Mouse (Mus musculus) CH12.LX (cell line): ENCODE data around the gene Ston2. TPM values are rescaled to one million over a fixed set of nuclear protein-coding genes. Genes with fewer than 3 reads are reported as not detected.

Experiments
- DNase-seq: peaks from one replicate; pipeline ENCODE4 v3.0.0-alpha.2; 2013; ENCODE audit errors: extremely low read depth
- H3K27ac ChIP-seq: 2 replicates; pipeline ENCODE4 v1.5.1; 2012; ENCODE audit warnings: low read depth, mild to moderate bottlenecking, control low read depth, moderate library complexity; ENCODE audit not compliant: insufficient read depth
- H3K27me3 ChIP-seq: replicated peaks from 2 replicates; pipeline ENCODE3; 2012; ENCODE audit warnings: inconsistent platforms
- H3K36me3 ChIP-seq, 2 experiments: replicated peaks in 1 of 2; 2 replicates each; pipeline versions ENCODE3 to v1.6.1; 2012; ENCODE audit warnings: inconsistent platforms in 1 of 2, low read length in 1 of 2, mild to moderate bottlenecking in 1 of 2, mixed read lengths in 1 of 2, moderate library complexity in 1 of 2; ENCODE audit not compliant: control insufficient read depth in 1 of 2, insufficient read depth in 1 of 2
- H3K4me1 ChIP-seq, 2 experiments: 2 replicates each; pipeline ENCODE4 v1.6.1; 2012; ENCODE audit warnings: inconsistent platforms in 1 of 2, moderate library complexity in 1 of 2; ENCODE audit not compliant: insufficient read depth in 2 of 2, control insufficient read depth in 1 of 2
- H3K4me2 ChIP-seq: 2 replicates; pipeline ENCODE4 v1.6.1; 2012; ENCODE audit warnings: low read depth, mild to moderate bottlenecking, control low read depth; ENCODE audit not compliant: poor library complexity, insufficient read depth, severe bottlenecking
- H3K4me3 ChIP-seq, 3 experiments: fragments of 150-350 bp in 1 of 3; sonication (generic) in 1 of 3; replicated peaks in 1 of 3; 2 replicates each; pipeline versions ENCODE3 to v1.5.1; 2011 to 2012; ENCODE audit warnings: low read depth in 2 of 3, low read length in 2 of 3, mild to moderate bottlenecking in 2 of 3, moderate library complexity in 2 of 3, control low read depth in 1 of 3, improper control_type of control experiment in 1 of 3, inconsistent platforms in 1 of 3, mixed read lengths in 1 of 3; ENCODE audit not compliant: poor library complexity in 1 of 3
- H3K79me2 ChIP-seq: replicated peaks from 2 replicates; pipeline ENCODE4 v1.6.1; 2012; ENCODE audit warnings: mild to moderate bottlenecking, moderate library complexity; ENCODE audit not compliant: control insufficient read depth, poor library complexity, insufficient read depth, severe bottlenecking; ENCODE audit errors: extremely low read depth
- H3K9ac ChIP-seq: 2 replicates; pipeline ENCODE4 v1.6.1; 2012; ENCODE audit warnings: low read depth, mild to moderate bottlenecking, control low read depth, moderate library complexity; ENCODE audit not compliant: insufficient read depth
- H3K9me3 ChIP-seq: replicated peaks from 2 replicates; pipeline ENCODE3; 2012; ENCODE audit warnings: low read length, inconsistent platforms, mixed read lengths
- CHD1 ChIP-seq: IDR thresholded peaks from 2 replicates; pipeline ENCODE4 v1.6.1; 2012; ENCODE audit warnings: low read depth, low read length, improper control_type of control experiment, inconsistent platforms
- ELF1 ChIP-seq: IDR thresholded peaks from 2 replicates; pipeline ENCODE4 v1.6.1; 2014; ENCODE audit warnings: low read depth, mild to moderate bottlenecking, inconsistent platforms, low read length, improper control_type of control experiment
- ETS1 ChIP-seq: conservative IDR thresholded peaks from 2 replicates; pipeline ENCODE4 v1.6.1; 2012; ENCODE audit warnings: low read depth, mild to moderate bottlenecking, inconsistent platforms, low read length, improper control_type of control experiment, moderate library complexity
- GABPA ChIP-seq: IDR thresholded peaks from 2 replicates; pipeline ENCODE4 v1.6.1; 2012; ENCODE audit warnings: low read depth, low read length, improper control_type of control experiment, inconsistent platforms; ENCODE audit not compliant: insufficient replicate concordance
- HCFC1 ChIP-seq: IDR thresholded peaks from 2 replicates; pipeline ENCODE4 v1.6.1; 2012; ENCODE audit warnings: low read depth, mild to moderate bottlenecking, inconsistent platforms, low read length, improper control_type of control experiment
- MAFK ChIP-seq: IDR thresholded peaks from 2 replicates; pipeline ENCODE4 v1.6.1; 2011; ENCODE audit warnings: low read length, improper control_type of control experiment; ENCODE audit not compliant: insufficient replicate concordance
- MEF2A ChIP-seq: IDR thresholded peaks from 2 replicates; pipeline ENCODE4 v1.6.1; 2014; ENCODE audit warnings: low read depth, mild to moderate bottlenecking, inconsistent platforms, low read length, improper control_type of control experiment, borderline replicate concordance
- MXI1 ChIP-seq: IDR thresholded peaks from 2 replicates; pipeline ENCODE4 v1.6.1; 2011; ENCODE audit warnings: mild to moderate bottlenecking, low read depth, low read length, improper control_type of control experiment
- NELFE ChIP-seq: IDR thresholded peaks from 2 replicates; pipeline ENCODE4 v1.6.1; 2011; ENCODE audit warnings: low read depth, low read length, improper control_type of control experiment
- POLR2A ChIP-seq: IDR thresholded peaks from 2 replicates; pipeline ENCODE4 v1.6.1; 2011; ENCODE audit warnings: low read depth, mild to moderate bottlenecking, improper control_type of control experiment, low read length
- RAD21 ChIP-seq: IDR thresholded peaks from 2 replicates; pipeline ENCODE4 v1.6.1; 2011; ENCODE audit warnings: low read depth, mild to moderate bottlenecking, low read length, improper control_type of control experiment, moderate library complexity
- RCOR1 ChIP-seq: conservative IDR thresholded peaks from 2 replicates; pipeline ENCODE4 v1.6.1; 2012; ENCODE audit warnings: low read depth, mild to moderate bottlenecking, inconsistent platforms, low read length, improper control_type of control experiment
- SMC3 ChIP-seq: IDR thresholded peaks from 2 replicates; pipeline ENCODE4 v1.6.1; 2011; ENCODE audit warnings: low read depth, low read length, improper control_type of control experiment
- TBP ChIP-seq: conservative IDR thresholded peaks from 2 replicates; pipeline ENCODE4 v1.6.1; 2011; ENCODE audit warnings: low read depth, low read length, improper control_type of control experiment
- TCF12 ChIP-seq: IDR thresholded peaks from 2 replicates; pipeline ENCODE4 v1.6.1; 2014; ENCODE audit warnings: low read depth, mild to moderate bottlenecking, inconsistent platforms, low read length, improper control_type of control experiment
- UBTF ChIP-seq: IDR thresholded peaks from 2 replicates; pipeline ENCODE4 v1.6.1; 2012; ENCODE audit warnings: low read depth, mild to moderate bottlenecking, inconsistent platforms, low read length, improper control_type of control experiment, moderate library complexity
- USF1 ChIP-seq: IDR thresholded peaks from 2 replicates; pipeline ENCODE4 v1.6.1; 2014; ENCODE audit warnings: low read depth, mild to moderate bottlenecking, inconsistent platforms, low read length, improper control_type of control experiment
- ZMIZ1 ChIP-seq: IDR thresholded peaks from 2 replicates; pipeline ENCODE4 v1.6.1; 2012; ENCODE audit warnings: low read depth, mild to moderate bottlenecking, inconsistent platforms, low read length, improper control_type of control experiment
- dilution Hi-C: fragments of 300-500 bp; cut with MboI; formaldehyde crosslinking; loops from 2 replicates; pipeline ENCODE4 v1.14.3; 2020; ENCODE audit warnings: low sequenced_read_pairs; ENCODE audit not compliant: extremely low pct_unique_long_range_greater_than_20kb, extremely low pct_ligation_motif_present
- in situ Hi-C: fragments of 300-500 bp; cut with MboI; formaldehyde crosslinking; loops from 3 replicates; pipeline ENCODE4 v1.14.3; 2019; ENCODE audit warnings: low sequenced_read_pairs, low pct_ligation_motif_present, low pct_unique_long_range_greater_than_20kb, mixed read lengths
- polyA plus RNA-seq: library from polyadenylated mRNA; unstranded; fragments of >175 nt; gene quantifications from 2 replicates; pipeline ENCODE4 v1.2.1, GENCODE M21; 2012; ENCODE audit warnings: low read depth; ENCODE audit not compliant: insufficient read length
- total RNA-seq, 2 experiments: library from RNA; depleted of rRNA; stranded (reverse); fragments of 300-350 nt in 1 of 2; fragments of >200 nt in 1 of 2; gene quantifications; 2 replicates each; pipeline ENCODE4 v1.2.3; 2012 to 2014

Ston2 gene
- total and polyA plus RNA-seq, 3 experiments = 0.21 to 0.34 TPM; not detected in 1

- Histone ChIP-seq H3K27me3 (no peaks in the 10 kb centered on the region), H3K4me2 (no peak overlapping the region), H3K9ac (no peak overlapping the region), H3K27ac (no peak overlapping the region), H3K36me3 (no peaks in the 10 kb centered on the region), H3K4me1 (no peaks in the 10 kb centered on the region), H3K9me3 (peaks cover 5% of the 10 kb centered on the region), H3K4me3 (no peak overlapping the region), H3K79me2 (no peaks in the 10 kb centered on the region)
- dilution Hi-C loops (no loop called here), in situ Hi-C loops (no loop called here)
- DNase-seq = no peak
- no peak for TF ChIP-seq GABPA
- no peak for TF ChIP-seq HCFC1
- TF ChIP-seq MAFK = no peak
- TF ChIP-seq ELF1 = no peak
- TF ChIP-seq MEF2A = no peak
- no peak for TF ChIP-seq RCOR1
Measured at GRCm38 (mm10) chr12:91609425-91609824, 178.8 kb downstream of the Ston2 start.

DNA sequence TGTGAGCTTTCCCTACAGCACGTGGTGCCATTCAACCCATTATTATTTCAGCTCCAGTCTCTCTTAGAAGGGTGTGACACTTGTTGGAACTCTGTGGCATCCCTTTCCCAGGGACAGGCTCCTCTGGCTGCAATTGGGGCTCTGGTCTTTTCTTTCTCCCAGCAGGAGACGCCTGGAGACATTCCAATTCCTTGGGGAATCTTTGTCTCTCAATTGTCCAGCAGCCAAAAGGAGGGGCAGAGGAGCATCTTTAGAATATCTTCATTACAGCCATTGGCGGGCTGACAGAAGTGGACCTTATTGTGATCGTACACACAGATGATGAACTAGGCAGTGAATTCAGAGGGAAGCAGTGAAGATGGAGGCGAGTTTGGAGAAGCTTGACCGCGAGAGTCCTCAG is 180.5 kb downstream of the Ston2 start:
- Histone ChIP-seq H3K27ac (no peak overlapping the region), H3K9ac (no peak overlapping the region), H3K27me3 (no peaks in the 10 kb centered on the region), H3K4me1 (no peaks in the 10 kb centered on the region), H3K79me2 (no peaks in the 10 kb centered on the region), H3K4me2 (no peak overlapping the region), H3K9me3 (peaks cover 5% of the 10 kb centered on the region), H3K4me3 (no peak overlapping the region), H3K36me3 (no peaks in the 10 kb centered on the region)
- in situ Hi-C loops = no loop called here
- dilution Hi-C loops = no loop called here
- TF ChIP-seq HCFC1 (no peak), RCOR1 (no peak), POLR2A (no peak), TCF12 (no peak), NELFE (no peak), MXI1 (no peak), GABPA (no peak), ELF1 (no peak), UBTF (no peak), TBP (no peak), CHD1 (no peak), RAD21 (no peak), SMC3 (no peak), ETS1 (no peak), ZMIZ1 (no peak), USF1 (no peak)
- no peak for DNase-seq
